Mouse (Mus musculus) Patski (cell line): ENCODE measurements around the gene Ptrh1. TPM values are rescaled to one million over a fixed set of nuclear protein-coding genes. Genes with fewer than 3 reads are reported as not detected.

Experiments
- ATAC-seq: fragments of 100-300 bp; one replicate; pipeline ENCODE4 v1.8.0; 2021
- CTCF ChIA-PET: fragments of 350-600 bp; sonication (Branson Sonifier 250); formaldehyde crosslinking; loops from one replicate; lab custom pipeline; 2022; ENCODE audit warnings: inconsistent platforms; lab: Charles Lee
- POLR2A ChIA-PET: fragments of 350-600 bp; sonication (Branson Sonifier 250); formaldehyde crosslinking; loops from one replicate; lab custom pipeline; 2022; ENCODE audit warnings: antibody characterized with exemption, inconsistent platforms; lab: Charles Lee
- DNase-seq: peaks from one replicate; pipeline ENCODE4 v3.0.0-alpha.2; 2011; ENCODE audit warnings: low read depth, low spot score
- H3K27me3 ChIP-seq: fragments of 371-371 bp; one replicate; pipeline ENCODE4 v1.5.1; 2021
- CTCF ChIP-seq: fragments of 100-300 bp; IDR thresholded peaks from one replicate; pipeline ENCODE4 v1.5.1; 2021
- in situ Hi-C: fragments of 300-500 bp; cut with MboI; formaldehyde crosslinking; loops from 3 replicates; pipeline ENCODE4 v1.11.1; 2018; ENCODE audit warnings: low pct_unique_long_range_greater_than_20kb, mixed read lengths
- polyA plus RNA-seq: library from polyadenylated mRNA; unstranded; gene quantifications from one replicate; pipeline ENCODE4 v1.2.3, GENCODE M21; 2021

The Ptrh1 gene
- polyA plus RNA-seq, 1 experiment from 2014 or later: 19.5 TPM

DNA sequence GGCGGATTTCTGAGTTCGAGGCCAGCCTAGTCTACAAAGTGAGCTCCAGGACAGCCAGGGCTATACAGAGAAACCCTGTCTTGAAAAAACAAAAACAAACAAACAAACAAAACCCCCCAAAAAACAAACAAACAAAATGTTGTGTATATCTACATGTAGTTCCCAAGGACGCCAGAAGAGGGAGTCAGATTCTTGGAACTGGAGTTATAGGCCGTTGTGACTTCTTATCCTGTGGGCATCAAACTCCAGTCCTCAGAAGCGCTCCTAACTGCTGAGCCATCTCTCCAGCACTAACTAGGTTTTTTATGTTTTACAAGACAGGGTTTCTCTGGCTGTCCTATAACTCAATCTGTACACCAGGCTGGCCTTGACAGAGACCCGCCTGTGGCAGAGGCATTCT is 11.6 kb downstream of the Ptrh1 start:
- no peak for TF ChIP-seq CTCF
- DNase-seq (no peak), ATAC-seq (no peak)
- CTCF ChIA-PET: interaction anchor here (1.1 to 2.8 kb wide), 9 partner anchors 12 to 67 kb away, joined by 3 to 9 read pairs (median 4); no protein-coding TSS in a partner anchor
- in situ Hi-C loops: loop anchor here (5.0 kb wide), 1 partner anchor 65 kb away; no protein-coding TSS in a partner anchor
- no peaks in the 10 kb centered on the region for H3K27me3 ChIP-seq
- POLR2A ChIA-PET: no interaction called here

DNA sequence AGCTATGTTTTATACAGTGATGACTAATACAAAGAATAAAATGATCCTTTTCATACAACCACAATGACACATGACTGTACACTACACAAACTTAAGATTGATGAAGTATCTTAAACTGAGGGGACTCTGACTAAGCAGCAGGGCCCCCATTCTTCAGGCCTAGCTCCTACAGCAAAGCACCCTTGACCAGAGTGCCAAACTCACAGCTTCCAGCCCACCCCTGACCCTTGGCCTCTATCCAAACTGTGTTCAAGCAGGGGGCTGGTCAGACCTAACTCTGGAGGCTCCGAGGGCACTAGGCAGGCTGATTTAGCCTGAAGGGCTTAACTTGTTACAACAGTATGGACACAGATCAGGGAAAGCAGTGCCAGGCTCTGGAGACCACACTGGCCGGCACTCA is 13.0 kb downstream of the Ptrh1 start:
- in situ Hi-C loops: loop anchor here (5.0 kb wide), 1 partner anchor 64 kb away; no protein-coding TSS in a partner anchor
- CTCF ChIA-PET: interaction anchor here (1.0 to 2.0 kb wide), 4 partner anchors 10 to 66 kb away, joined by 4 to 9 read pairs (median 5); no protein-coding TSS in a partner anchor
- no peak for DNase-seq

DNA sequence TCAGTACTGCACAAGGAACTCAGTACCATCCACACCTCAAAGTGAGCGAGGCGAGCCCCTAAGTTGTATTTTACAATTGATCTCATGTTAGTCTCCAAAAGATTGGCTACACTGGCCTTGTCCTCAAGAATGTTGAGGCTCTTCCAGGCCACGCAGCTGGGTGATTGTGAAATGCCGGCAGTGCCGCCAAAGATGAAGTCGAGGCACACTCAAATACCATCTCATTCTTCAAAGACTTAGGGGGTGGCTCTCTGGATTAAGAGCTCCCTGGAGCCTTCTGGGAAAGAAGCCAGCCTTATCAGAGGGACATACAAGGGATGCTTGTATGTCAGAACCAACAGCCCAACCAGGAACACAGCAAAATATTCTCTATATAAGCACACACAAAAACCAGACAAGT is 15.7 kb downstream of the Ptrh1 start:
- TF ChIP-seq CTCF: no peak
- DNase-seq: no peak
- ChIA-PET CTCF (interaction anchor here (1.2 kb wide), 1 partner anchor 137 kb away, joined by 3 read pairs; no protein-coding TSS in a partner anchor), POLR2A (no interaction called here)
- no peak for ATAC-seq
- no peaks in the 10 kb centered on the region for H3K27me3 ChIP-seq
- in situ Hi-C loops: no loop called here

More for the DNA sequence above, 13.0 kb downstream of the Ptrh1 start:
- no peak for TF ChIP-seq CTCF
- H3K27me3 ChIP-seq: no peaks in the 10 kb centered on the region
- no peak for ATAC-seq
- POLR2A ChIA-PET: no interaction called here

DNA sequence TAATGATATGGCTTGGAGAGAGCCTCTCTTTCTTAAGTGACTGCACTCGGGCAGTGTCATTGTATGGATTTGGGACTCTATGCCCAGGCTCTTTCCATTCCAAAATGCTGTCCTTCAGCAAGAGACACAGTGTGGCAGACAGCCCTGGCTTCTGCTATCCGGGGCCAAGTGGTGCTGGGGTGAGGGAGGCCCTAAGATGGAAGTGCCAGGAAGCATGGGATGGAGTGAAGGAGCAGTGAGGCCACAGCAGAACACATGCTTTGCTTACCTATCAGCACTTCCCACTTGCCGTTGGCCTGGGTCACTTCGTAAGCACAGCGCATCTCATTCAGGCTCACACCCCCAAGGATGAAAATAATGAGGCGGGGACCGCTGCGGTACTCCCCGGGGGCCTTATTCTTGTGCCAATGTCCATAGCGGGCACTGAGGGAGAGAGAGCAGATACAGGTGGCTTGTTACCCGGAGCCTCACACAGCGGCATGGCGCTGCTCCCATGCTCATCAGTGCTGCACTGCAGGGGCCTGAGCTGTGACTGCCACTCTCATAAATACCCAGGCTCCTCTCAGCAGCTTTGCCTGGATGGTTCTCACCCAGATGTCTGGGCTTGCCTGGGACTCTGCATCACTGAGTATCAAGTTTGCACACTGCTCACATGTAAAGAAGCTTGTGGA is 20.3 kb downstream of the Ptrh1 start:
- DNase-seq (no peak), ATAC-seq (no peak)
- CTCF ChIA-PET: interaction anchor here (1.7 kb wide), 1 partner anchor 58 kb away, joined by 3 read pairs; no protein-coding TSS in a partner anchor
- TF ChIP-seq CTCF: no peak
- POLR2A ChIA-PET: no interaction called here
- H3K27me3 ChIP-seq: no peaks in the 10 kb centered on the region
- in situ Hi-C loops: no loop called here

DNA sequence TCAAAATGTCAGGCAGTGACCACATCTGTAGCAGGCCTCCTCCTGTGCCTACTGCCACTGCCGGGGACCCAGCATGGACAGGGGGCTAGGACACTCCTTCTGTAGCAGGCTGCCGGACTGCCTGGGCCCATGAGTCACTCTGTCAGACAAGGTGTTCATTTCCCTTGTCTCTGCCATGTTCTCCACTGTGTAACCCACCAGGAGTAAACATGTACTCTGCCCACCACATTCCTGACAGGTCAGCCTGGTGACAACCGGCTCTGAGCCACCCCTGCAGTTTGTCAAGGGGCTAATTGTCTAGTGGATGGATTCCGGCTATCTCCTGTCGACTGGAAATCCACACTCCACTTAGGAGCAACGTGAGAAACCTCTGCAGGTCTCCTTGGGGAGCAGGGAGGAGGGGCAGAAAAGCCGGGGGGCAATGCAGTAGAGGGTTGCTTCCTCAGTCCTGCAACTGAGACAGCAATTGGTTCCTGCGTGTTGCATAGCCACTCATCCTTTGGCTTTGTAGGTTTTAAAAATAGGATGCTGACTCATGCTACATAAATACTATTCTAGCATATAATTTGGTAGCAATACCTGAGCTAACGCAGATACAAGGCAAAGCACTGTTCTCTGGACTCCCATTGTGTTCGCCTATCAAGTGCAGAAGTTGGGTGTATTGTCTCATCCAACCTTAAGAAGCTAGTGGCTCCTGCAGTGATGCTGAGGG is 22.8 kb downstream of the Ptrh1 start:
- H3K27me3 ChIP-seq: no peaks in the 10 kb centered on the region
- in situ Hi-C loops: no loop called here
- CTCF ChIA-PET: interaction anchor here (0.6 kb wide), 1 partner anchor 11 kb away, joined by 5 read pairs; no protein-coding TSS in a partner anchor
- ATAC-seq (no peak), DNase-seq (no peak)
- TF ChIP-seq CTCF: no peak
- POLR2A ChIA-PET: interaction anchor here (0.9 kb wide), 1 partner anchor 11 kb away, joined by 3 read pairs; no protein-coding TSS in a partner anchor

DNA sequence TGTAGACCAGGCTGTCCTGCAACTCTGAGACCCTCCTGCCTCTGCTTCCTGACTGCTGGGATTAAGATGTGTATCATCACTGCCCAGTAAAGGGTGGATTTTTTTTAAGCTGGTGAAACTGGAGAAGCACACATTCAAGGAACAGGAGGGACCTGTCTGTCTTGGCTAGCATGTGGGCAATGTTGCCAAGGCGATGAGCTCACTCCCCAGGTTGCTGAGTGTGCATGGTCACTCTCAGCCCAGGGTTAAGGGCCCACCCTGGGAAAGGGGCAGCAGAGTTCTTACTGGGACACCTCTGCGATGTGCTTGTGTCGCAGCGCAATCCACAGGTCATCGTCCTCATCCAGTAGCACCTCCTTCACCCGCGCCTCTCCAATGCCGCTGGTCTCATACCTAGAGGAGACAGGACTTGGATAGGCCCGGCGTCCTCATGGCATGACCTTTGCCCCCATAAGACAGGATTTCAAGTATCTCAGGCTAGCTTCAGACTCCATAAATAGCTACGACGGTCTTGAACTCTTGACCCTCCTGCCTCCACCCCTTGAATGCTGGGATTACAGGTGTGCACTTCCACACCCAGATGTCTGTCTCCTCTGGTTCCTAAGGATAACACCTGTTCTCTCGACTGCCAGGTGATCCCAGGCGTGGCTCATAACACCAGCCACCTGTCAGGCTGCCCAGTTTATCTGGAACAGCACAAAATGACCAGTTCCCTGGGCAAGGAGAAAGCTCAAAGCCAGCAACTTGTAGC is 33.4 kb downstream of the Ptrh1 start:
- in situ Hi-C loops: no loop called here
- ChIA-PET CTCF (interaction anchor here (0.9 to 2.1 kb wide), 2 partner anchors 26 to 32 kb away, joined by 3 to 5 read pairs; no protein-coding TSS in a partner anchor), POLR2A (interaction anchor here (1.2 kb wide), 1 partner anchor 10 kb away, joined by 3 read pairs; no protein-coding TSS in a partner anchor)
- no peaks in the 10 kb centered on the region for H3K27me3 ChIP-seq
- no peak for TF ChIP-seq CTCF
- no peak for ATAC-seq
- DNase-seq: no peak

DNA sequence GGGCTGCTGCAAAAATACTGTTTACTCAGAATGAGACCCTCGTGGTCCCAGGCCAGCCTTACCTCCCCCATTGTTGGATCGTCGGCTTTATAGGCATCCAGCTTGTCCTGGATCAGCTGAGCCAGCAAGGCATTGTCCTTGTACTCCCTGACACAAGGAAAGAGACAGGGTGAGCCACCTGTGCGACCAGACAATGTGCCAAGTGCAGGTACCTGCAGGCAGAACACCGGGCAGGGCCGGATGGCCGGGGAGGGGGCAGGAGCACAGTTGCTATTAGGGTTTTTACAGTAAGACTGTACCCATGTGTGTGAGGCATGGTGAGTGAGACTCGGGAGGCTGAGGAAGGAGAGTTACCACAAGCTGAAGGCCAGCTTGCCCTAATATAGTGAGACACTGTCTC is 36.4 kb downstream of the Ptrh1 start:
- no peak for ATAC-seq
- in situ Hi-C loops: no loop called here
- no peak for DNase-seq
- CTCF ChIA-PET: interaction anchor here (1.9 kb wide), 1 partner anchor 47 kb away, joined by 6 read pairs; no protein-coding TSS in a partner anchor
- no peaks in the 10 kb centered on the region for H3K27me3 ChIP-seq
- POLR2A ChIA-PET: no interaction called here
- no peak for TF ChIP-seq CTCF

DNA sequence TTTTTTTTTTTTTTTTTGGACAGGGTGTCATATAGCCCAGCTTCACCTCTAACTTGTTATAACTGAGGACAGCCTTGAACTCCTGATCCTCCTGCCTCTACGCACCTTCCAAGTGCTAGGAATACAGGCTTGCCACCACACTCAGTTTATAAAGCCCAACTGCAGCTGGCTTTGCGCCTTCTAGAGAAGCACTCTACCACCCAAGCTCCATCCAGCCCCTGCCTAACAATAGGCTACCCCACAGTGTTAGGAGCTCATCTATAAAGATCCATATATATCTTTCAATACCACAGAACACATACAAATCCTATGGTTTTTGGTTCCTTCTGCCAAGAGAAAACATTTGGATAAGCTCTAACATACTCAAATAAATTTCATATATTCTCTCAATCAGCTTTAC is 40.9 kb downstream of the Ptrh1 start:
- no peaks in the 10 kb centered on the region for H3K27me3 ChIP-seq
- DNase-seq: no peak
- POLR2A ChIA-PET: no interaction called here
- ATAC-seq: no peak
- no peak for TF ChIP-seq CTCF
- CTCF ChIA-PET: interaction anchor here (1.0 to 1.2 kb wide), 2 partner anchors 37 to 43 kb away, joined by 3 to 4 read pairs; no protein-coding TSS in a partner anchor
- in situ Hi-C loops: no loop called here

DNA sequence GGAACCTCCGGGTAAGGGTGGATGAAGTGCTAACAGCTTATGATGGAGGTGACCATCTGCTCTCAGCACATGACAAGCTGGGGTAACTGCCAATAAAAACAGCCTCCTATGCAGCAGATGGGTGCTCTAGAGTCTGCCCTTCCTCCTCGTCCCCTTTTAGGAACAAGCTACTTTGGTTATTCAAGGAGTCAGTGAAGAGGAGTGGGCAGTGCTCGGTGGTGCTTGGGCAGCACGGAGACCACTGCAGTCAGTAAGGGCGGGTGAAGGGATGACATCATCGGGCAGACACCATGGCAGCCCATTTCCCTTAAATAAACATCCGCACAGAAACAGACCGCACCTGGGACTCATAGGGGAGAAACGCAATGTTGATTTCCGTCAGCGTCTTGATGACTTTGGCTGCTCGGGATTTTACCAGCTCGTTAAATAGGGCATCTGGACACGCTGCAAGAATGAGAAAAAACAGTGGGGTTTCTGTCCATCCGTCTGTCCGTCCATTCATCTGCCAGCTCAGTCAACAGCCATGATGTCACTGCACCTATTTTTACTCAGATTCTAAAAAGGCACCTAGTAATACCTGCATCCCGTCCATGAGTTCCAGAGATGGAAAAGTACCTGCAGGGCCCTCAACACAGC is 41.5 kb downstream of the Ptrh1 start:
- DNase-seq (no peak), ATAC-seq (no peak)
- TF ChIP-seq CTCF: no peak
- POLR2A ChIA-PET: no interaction called here
- in situ Hi-C loops: no loop called here
- CTCF ChIA-PET: interaction anchor here (1.0 to 1.2 kb wide), 2 partner anchors 37 to 42 kb away, joined by 3 to 4 read pairs; no protein-coding TSS in a partner anchor
- no peaks in the 10 kb centered on the region for H3K27me3 ChIP-seq
